Comparison of ENCODE assay signal across 8 mouse cellular contexts in the genomic region with DNA sequence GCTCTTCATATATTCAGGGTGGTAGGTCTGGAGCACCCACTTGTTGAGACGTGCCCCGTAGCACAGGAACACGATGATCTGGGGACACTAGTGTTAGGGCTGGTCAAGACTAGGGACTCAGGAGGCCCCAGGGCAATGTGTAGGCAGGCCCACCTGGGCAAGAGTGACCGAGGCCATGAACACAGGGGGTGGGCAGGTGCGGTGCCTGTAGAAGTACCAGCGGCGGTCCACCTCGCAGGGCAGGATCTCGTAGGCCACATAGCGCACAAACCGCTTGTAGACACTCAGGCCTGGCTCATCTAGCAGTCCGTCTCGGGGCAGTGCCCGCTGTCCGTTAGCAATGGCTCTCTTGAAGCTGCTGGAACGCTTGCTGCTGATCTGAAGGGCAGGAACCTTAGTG. TPM values are rescaled to one million over a fixed set of nuclear protein-coding genes. Genes with fewer than 3 reads are reported as not detected.
A peak's percentile ranks its signal among the peaks of the same experiment; 100 is the strongest.
DNase-seq lines count a peak whose midpoint lies in the region; ATAC-seq lines count a peak whose summit lies in the region.

No protein-coding gene starts in this region.

- H3K4me1 ChIP-seq in forebrain, embryonic 11.5 days (replicated peaks; ENCODE audit: control insufficient read depth, insufficient read depth, low read length) = peaks cover 36% of the 10 kb centered on the region
- peaks cover 69% of the 10 kb centered on the region for H3K4me1 ChIP-seq in hindbrain, embryonic 12.5 days
- H3K4me1 ChIP-seq in midbrain, embryonic 16.5 days (ENCODE audit: control insufficient read depth, insufficient read depth, low read length) = peaks cover 58% of the 10 kb centered on the region

- H3K4me3 ChIP-seq in forebrain, embryonic 11.5 days (ENCODE audit: low read depth, low read length) = no peak overlapping the region
- H3K4me3 ChIP-seq in hindbrain, embryonic 12.5 days = no peak overlapping the region
- no peak overlapping the region for H3K4me3 ChIP-seq in midbrain, embryonic 16.5 days (ENCODE audit: low read depth, low read length)

- H3K9ac ChIP-seq in forebrain, embryonic 11.5 days (ENCODE audit: low read length) = no peak overlapping the region
- peak overlapping the region; percentile 80; the same call in 1 of the 2 replicates for H3K9ac ChIP-seq in hindbrain, embryonic 12.5 days
- H3K9ac ChIP-seq in midbrain, embryonic 16.5 days (ENCODE audit: low read depth, low read length) = peak overlapping the region; percentile 81; the same call in 1 of the 2 replicates

- intact Hi-C loops in left cerebral cortex, postnatal 25 days (cut with DNase I) = no loop called here

- H3K27ac ChIP-seq in forebrain, embryonic 11.5 days (ENCODE audit: low read depth, low read length) = no peak overlapping the region
- peak overlapping the region; percentile 86; the same call in 1 of the 2 replicates for H3K27ac ChIP-seq in hindbrain, embryonic 12.5 days
- no peak overlapping the region for H3K27ac ChIP-seq in midbrain, embryonic 16.5 days (ENCODE audit: low read length)

- peak; percentile 43 for DNase-seq in kidney, adult 9 months
- DNase-seq in kidney, adult 8-10 months = no peak
- peak; percentile 59 for DNase-seq in forebrain, embryonic 11.5 days (ENCODE audit: low spot score)
- DNase-seq in thymus, postnatal 10 days (ENCODE audit: low spot score in 2 of 2) = no peak
- no peak for DNase-seq in spleen, postnatal 10 days (ENCODE audit: low spot score in 2 of 2)
- DNase-seq in left cerebral cortex, postnatal 25 days (ENCODE audit: low spot score in 2 of 2) = no peak

- no peaks in the 10 kb centered on the region for H3K9me3 ChIP-seq in forebrain, embryonic 11.5 days (ENCODE audit: control insufficient read depth, low read length)
- no peaks in the 10 kb centered on the region for H3K9me3 ChIP-seq in hindbrain, embryonic 12.5 days (replicated peaks)
- H3K9me3 ChIP-seq in midbrain, embryonic 16.5 days (replicated peaks; ENCODE audit: control insufficient read depth, low read length, poor library complexity, severe bottlenecking) = no peaks in the 10 kb centered on the region

- no peak overlapping the region for H3K4me2 ChIP-seq in forebrain, embryonic 11.5 days (ENCODE audit: low read depth, low read length, severe bottlenecking)
- peak overlapping the region; percentile 89; the same call in 1 of the 2 replicates for H3K4me2 ChIP-seq in hindbrain, embryonic 12.5 days (replicated peaks)
- H3K4me2 ChIP-seq in midbrain, embryonic 16.5 days (ENCODE audit: low read length) = peak overlapping the region; percentile 71

- no peak for ATAC-seq in forebrain, embryonic 11.5 days (replicated peaks; ENCODE audit: low FRiP score)
- ATAC-seq in hindbrain, embryonic 12.5 days (ENCODE audit: low FRiP score) = no peak
- ATAC-seq in midbrain, embryonic 16.5 days = no peak

- 92% methylated on average over 16 of the region's 16 CpGs for WGBS in forebrain, embryonic 11.5 days
- 95% methylated on average over 16 of the region's 16 CpGs for WGBS in hindbrain, embryonic 12.5 days
- WGBS in midbrain, embryonic 16.5 days = 93% methylated on average over 16 of the region's 16 CpGs

- H3K27me3 ChIP-seq in forebrain, embryonic 11.5 days (ENCODE audit: control insufficient read depth, insufficient read depth, low read length) = no peaks in the 10 kb centered on the region
- H3K27me3 ChIP-seq in hindbrain, embryonic 12.5 days = no peaks in the 10 kb centered on the region
- H3K27me3 ChIP-seq in midbrain, embryonic 16.5 days (ENCODE audit: control insufficient read depth, insufficient read depth, low read depth, low read length) = no peaks in the 10 kb centered on the region

- H3K36me3 ChIP-seq in forebrain, embryonic 11.5 days (ENCODE audit: control insufficient read depth, insufficient read depth, low read length) = peaks cover 9% of the 10 kb centered on the region; the same call in 1 of the 2 replicates
- peaks cover 42% of the 10 kb centered on the region for H3K36me3 ChIP-seq in hindbrain, embryonic 12.5 days
- H3K36me3 ChIP-seq in midbrain, embryonic 16.5 days (ENCODE audit: control insufficient read depth, insufficient read depth, low read length) = peaks cover 30% of the 10 kb centered on the region

RNA-seq across cellular contexts. Expression of a gene that starts 1.3 kb away (rescaled TPM):
- 2.1 and 2.7 TPM in 2 replicates for polyA plus RNA-seq in forebrain, embryonic 11.5 days (2014; fragmentation: Nextera tagmentation; extraction: Ambion mirVana)
- 6.1 and 7.5 TPM in 2 replicates for polyA plus RNA-seq in hindbrain, embryonic 12.5 days (2016; fragmentation: Nextera tagmentation; extraction: Ambion mirVana)
- 59.3 and 66.1 TPM in 2 replicates for polyA plus RNA-seq in midbrain, embryonic 16.5 days (2015; fragmentation: Nextera tagmentation; extraction: Ambion mirVana)
- total RNA-seq in left cerebral cortex, postnatal 25 days (2021) = 10 to 100 TPM; 59.0 to 59.7 TPM

RNA-seq across cellular contexts. Expression of a gene that starts 2.6 kb away (rescaled TPM):
- polyA plus RNA-seq in forebrain, embryonic 11.5 days (2014; fragmentation: Nextera tagmentation; extraction: Ambion mirVana) = 322 and 358 TPM in 2 replicates
- polyA plus RNA-seq in hindbrain, embryonic 12.5 days (2016; fragmentation: Nextera tagmentation; extraction: Ambion mirVana) = 271 and 291 TPM in 2 replicates
- polyA plus RNA-seq in midbrain, embryonic 16.5 days (2015; fragmentation: Nextera tagmentation; extraction: Ambion mirVana) = 358 and 382 TPM in 2 replicates
- 100 to 1,000 TPM; 171 to 173 TPM for total RNA-seq in left cerebral cortex, postnatal 25 days (2021)

RNA-seq across cellular contexts. Expression of a gene that starts 5.7 kb away (rescaled TPM):
- 1.6 and 1.9 TPM in 2 replicates for polyA plus RNA-seq in forebrain, embryonic 11.5 days (2014; fragmentation: Nextera tagmentation; extraction: Ambion mirVana)
- 3.9 TPM in 2 replicates for polyA plus RNA-seq in hindbrain, embryonic 12.5 days (2016; fragmentation: Nextera tagmentation; extraction: Ambion mirVana)
- 11.8 and 14.5 TPM in 2 replicates for polyA plus RNA-seq in midbrain, embryonic 16.5 days (2015; fragmentation: Nextera tagmentation; extraction: Ambion mirVana)
- 10 to 100 TPM; 23.0 to 25.2 TPM for total RNA-seq in left cerebral cortex, postnatal 25 days (2021)

RNA-seq across cellular contexts. Expression of a gene that starts 7.1 kb away (rescaled TPM):
- polyA plus RNA-seq in forebrain, embryonic 11.5 days (2014; fragmentation: Nextera tagmentation; extraction: Ambion mirVana) = 50.6 and 59.2 TPM in 2 replicates
- 64.0 and 64.7 TPM in 2 replicates for polyA plus RNA-seq in hindbrain, embryonic 12.5 days (2016; fragmentation: Nextera tagmentation; extraction: Ambion mirVana)
- polyA plus RNA-seq in midbrain, embryonic 16.5 days (2015; fragmentation: Nextera tagmentation; extraction: Ambion mirVana) = 52.0 and 60.4 TPM in 2 replicates
- total RNA-seq in left cerebral cortex, postnatal 25 days (2021) = 10 to 100 TPM; 55.9 to 57.6 TPM

RNA-seq across cellular contexts. Expression of a gene that starts 8.8 kb away (rescaled TPM):
- 9.1 and 12.2 TPM in 2 replicates for polyA plus RNA-seq in forebrain, embryonic 11.5 days (2014; fragmentation: Nextera tagmentation; extraction: Ambion mirVana)
- polyA plus RNA-seq in hindbrain, embryonic 12.5 days (2016; fragmentation: Nextera tagmentation; extraction: Ambion mirVana) = 18.5 and 19.4 TPM in 2 replicates
- polyA plus RNA-seq in midbrain, embryonic 16.5 days (2015; fragmentation: Nextera tagmentation; extraction: Ambion mirVana) = 15.2 and 16.7 TPM in 2 replicates
- total RNA-seq in left cerebral cortex, postnatal 25 days (2021) = 10 to 100 TPM; 76.9 to 84.4 TPM

Comparison
In these comparisons a context has a peak if more than half of its experiments do, and no peak if none do; other contexts are left out.
1. DNase-seq: peak in kidney, adult 9 months (single experiment) and forebrain, embryonic 11.5 days (single experiment); none in kidney, adult 8-10 months (0 of 2), thymus, postnatal 10 days (0 of 2), spleen, postnatal 10 days (0 of 2) and left cerebral cortex, postnatal 25 days (0 of 2).